Comparison of ENCODE assay signal across 26 mouse cellular contexts in genomic region chr8:57478406-57478805, GRCm38 (mm10). TPM values are rescaled to one million over a fixed set of nuclear protein-coding genes. Genes with fewer than 3 reads are reported as not detected.
DNase-seq lines count a peak whose midpoint lies in the region; ATAC-seq and TF ChIP-seq lines count a peak whose summit lies in the region.
"Had no signal": no experiment of that assay in that cellular context is flagged by ENCODE, and none has a peak within 500 bp of the region (broad histone marks: within the 10 kb centered on the region; RNA-seq: fewer than 3 reads in every experiment).

No protein-coding gene starts in this region.

- no peaks in the 10 kb centered on the region for H3K79me2 ChIP-seq in heart, adult 2 months (replicated peaks; ENCODE audit: control insufficient read depth, insufficient read depth, low read length)

- WGBS in heart, embryonic 13.5 days, result 41% methylated on average over 3 of the region's 3 CpGs
- 52% methylated on average over 3 of the region's 3 CpGs for WGBS in heart, embryonic 12.5 days
- 15% methylated on average over 3 of the region's 3 CpGs for WGBS in heart, postnatal 0 days
- WGBS in heart, adult 2 months, result 12% methylated on average over 3 of the region's 3 CpGs

- intact Hi-C loops in heart, adult 2 months (cut with DNase I), result no loop called here

- DNase-seq in heart, postnatal 0 days (ENCODE audit: low spot score), result peak; percentile 82
- DNase-seq in heart, adult 2 months, result no peak
- no peak for DNase-seq in lung, postnatal 14 days
- no peak for DNase-seq in cerebellum, postnatal 4 days (ENCODE audit: low spot score in 2 of 2)
- DNase-seq: adrenal gland, postnatal 14 days; cerebellum, adult 18-20 months; cerebellum, adult 9-11 months; cerebellum, postnatal 36 days; embryo, embryonic 11 days; gastrocnemius, postnatal 36 days; kidney, adult 18-20 months had no signal

- H3K27me3 ChIP-seq in heart, embryonic 13.5 days (replicated peaks), result no peaks in the 10 kb centered on the region
- H3K27me3 ChIP-seq in heart, embryonic 12.5 days (replicated peaks), result no peaks in the 10 kb centered on the region
- H3K27me3 ChIP-seq in heart, postnatal 0 days (ENCODE audit: control insufficient read depth, insufficient read depth, low read length), result no peaks in the 10 kb centered on the region
- H3K27me3 ChIP-seq in heart, adult 2 months (ENCODE audit: control insufficient read depth, insufficient read depth, low read length), result no peaks in the 10 kb centered on the region
- H3K27me3 ChIP-seq: CH12.LX; embryonic facial prominence, embryonic 15.5 days; forebrain, embryonic 15.5 days; intestine, embryonic 15.5 days; Patski had no signal

- no peak for TF ChIP-seq POLR2A in heart, adult 2 months (IDR thresholded peaks at IDR 0.05; ENCODE audit: insufficient read depth, low read depth, low read length)
- no peak for TF ChIP-seq POLR2A in bone marrow macrophage, adult 2 months (IDR thresholded peaks at IDR 0.05; ENCODE audit: borderline replicate concordance, low read depth, low read length)

- ATAC-seq in heart, embryonic 13.5 days (ENCODE audit: extremely low read depth, insufficient number of reproducible peaks, low FRiP score, low TSS enrichment), result no peak
- no peak for ATAC-seq in heart, embryonic 12.5 days (ENCODE audit: insufficient number of reproducible peaks, low FRiP score)
- peak; percentile 93 for ATAC-seq in heart, postnatal 0 days (ENCODE audit: insufficient read depth, low read depth)
- ATAC-seq: activated CD4-positive, CD25-positive, alpha-beta regulatory T cell, adult 4 months; forebrain, embryonic 15.5 days; intestine, embryonic 15.5 days; Patski had no signal

- peaks cover 18% of the 10 kb centered on the region for H3K4me1 ChIP-seq in heart, embryonic 13.5 days
- peaks cover 7% of the 10 kb centered on the region for H3K4me1 ChIP-seq in heart, embryonic 12.5 days (replicated peaks)
- 0 out of 2 replicates have a peak, but pooled peaks cover 12% of the 10 kb centered on the region for H3K4me1 ChIP-seq in heart, postnatal 0 days (ENCODE audit: control insufficient read depth, insufficient read depth)
- H3K4me1 ChIP-seq in heart, adult 2 months (ENCODE audit: control insufficient read depth, insufficient read depth, low read length), result no peaks in the 10 kb centered on the region; the same call in 1 of the 2 replicates
- peaks cover 28% of the 10 kb centered on the region for H3K4me1 ChIP-seq in bone marrow macrophage, adult 2 months (ENCODE audit: control insufficient read depth, insufficient read depth, low read length)
- H3K4me1 ChIP-seq: embryonic facial prominence, embryonic 15.5 days; forebrain, embryonic 10.5 days; forebrain, embryonic 15.5 days; hindbrain, embryonic 10.5 days; intestine, embryonic 15.5 days had no signal

- H3K4me3 ChIP-seq in heart, embryonic 13.5 days, result no peak overlapping the region
- H3K4me3 ChIP-seq in heart, embryonic 12.5 days, result no peak overlapping the region
- no peak overlapping the region for H3K4me3 ChIP-seq in heart, postnatal 0 days (ENCODE audit: low read depth, low read length)
- no peak overlapping the region for H3K4me3 ChIP-seq in heart, adult 2 months
- no peak overlapping the region for H3K4me3 ChIP-seq in bone marrow macrophage, adult 2 months (ENCODE audit: insufficient read depth, low read length)
- H3K4me3 ChIP-seq: embryonic facial prominence, embryonic 15.5 days; erythroblast, embryonic 14.5 days; forebrain, embryonic 10.5 days; forebrain, embryonic 15.5 days; hindbrain, embryonic 10.5 days; intestine, embryonic 15.5 days had no signal

- peak overlapping the region; percentile 32; the same call in 1 of the 2 replicates for H3K27ac ChIP-seq in heart, embryonic 13.5 days (replicated peaks)
- H3K27ac ChIP-seq in heart, embryonic 12.5 days (ENCODE audit: poor library complexity, severe bottlenecking), result no peak overlapping the region
- H3K27ac ChIP-seq in heart, postnatal 0 days (ENCODE audit: low read depth), result peak overlapping the region; percentile 75
- no peak overlapping the region for H3K27ac ChIP-seq in heart, adult 2 months
- H3K27ac ChIP-seq in bone marrow macrophage, adult 2 months (ENCODE audit: insufficient read depth, low read depth, low read length), result peak overlapping the region; percentile 44
- H3K27ac ChIP-seq: embryonic facial prominence, embryonic 15.5 days; forebrain, embryonic 10.5 days; forebrain, embryonic 15.5 days; hindbrain, embryonic 10.5 days; hindbrain, embryonic 14.5 days; intestine, embryonic 15.5 days had no signal

- H3K4me2 ChIP-seq in heart, embryonic 13.5 days, result no peak overlapping the region
- no peak overlapping the region for H3K4me2 ChIP-seq in heart, embryonic 12.5 days
- no peak overlapping the region for H3K4me2 ChIP-seq in heart, postnatal 0 days (ENCODE audit: low read depth, low read length)
- H3K4me2 ChIP-seq: embryonic facial prominence, embryonic 15.5 days; forebrain, embryonic 15.5 days; heart, embryonic 11.5 days; hindbrain, embryonic 14.5 days; intestine, embryonic 15.5 days had no signal

- peaks cover 20% of the 10 kb centered on the region for H3K36me3 ChIP-seq in heart, embryonic 13.5 days
- peaks cover 21% of the 10 kb centered on the region for H3K36me3 ChIP-seq in heart, embryonic 12.5 days
- H3K36me3 ChIP-seq in heart, postnatal 0 days (replicated peaks; ENCODE audit: control insufficient read depth, insufficient read depth, low read length), result peaks cover 17% of the 10 kb centered on the region
- no peaks in the 10 kb centered on the region for H3K36me3 ChIP-seq in heart, adult 2 months (ENCODE audit: control insufficient read depth, insufficient read depth, low read length)

- no peaks in the 10 kb centered on the region for H3K9me3 ChIP-seq in heart, embryonic 13.5 days
- no peaks in the 10 kb centered on the region for H3K9me3 ChIP-seq in heart, embryonic 12.5 days (replicated peaks)
- no peaks in the 10 kb centered on the region for H3K9me3 ChIP-seq in heart, postnatal 0 days (replicated peaks; ENCODE audit: control insufficient read depth, low read length)
- H3K9me3 ChIP-seq: embryonic facial prominence, embryonic 15.5 days; forebrain, embryonic 10.5 days; forebrain, embryonic 15.5 days; hindbrain, embryonic 10.5 days; intestine, embryonic 15.5 days had no signal

- peak; percentile 38; the same call in 1 of the 2 replicates for TF ChIP-seq EP300 in heart, postnatal 0 days (IDR thresholded peaks at IDR 0.05; ENCODE audit: low read depth)
- TF ChIP-seq EP300 in heart, adult 2 months (IDR thresholded peaks at IDR 0.05; ENCODE audit: insufficient read depth, low read depth, low read length), result no peak

- H3K9ac ChIP-seq in heart, embryonic 13.5 days, result no peak overlapping the region
- no peak overlapping the region for H3K9ac ChIP-seq in heart, embryonic 12.5 days
- no peak overlapping the region for H3K9ac ChIP-seq in heart, postnatal 0 days (replicated peaks; ENCODE audit: low read depth, low read length)
- H3K9ac ChIP-seq in heart, adult 2 months (ENCODE audit: low read depth, low read length), result no peak overlapping the region
- H3K9ac ChIP-seq: embryonic facial prominence, embryonic 15.5 days; forebrain, embryonic 15.5 days; hindbrain, embryonic 14.5 days; intestine, embryonic 15.5 days had no signal

- TF ChIP-seq CTCF in heart, postnatal 0 days (IDR thresholded peaks at IDR 0.05; ENCODE audit: low read depth), result no peak
- TF ChIP-seq CTCF in heart, adult 2 months (IDR thresholded peaks at IDR 0.05), result no peak
- no peak for TF ChIP-seq CTCF in bone marrow macrophage, adult 2 months (IDR thresholded peaks at IDR 0.05; ENCODE audit: low read depth, low read length)

RNA-seq across cellular contexts. Expression of gene Sap30, which starts 9.3 kb away (rescaled TPM):
- 45.8 and 47.5 TPM in 2 replicates for polyA plus RNA-seq in heart, embryonic 13.5 days (2015; fragmentation: Nextera tagmentation; extraction: Ambion mirVana)
- polyA plus RNA-seq in heart, embryonic 12.5 days (2016; fragmentation: Nextera tagmentation; extraction: Ambion mirVana), result 61.0 and 66.5 TPM in 2 replicates
- total RNA-seq in heart, postnatal 0 days (2014; rRNA removed; ENCODE audit: low replicate concordance), result 57.2 and 106 TPM in 2 replicates
- polyA plus RNA-seq in heart, postnatal 0 days (2015; fragmentation: Nextera tagmentation; extraction: Ambion mirVana), result 36.7 and 37.7 TPM in 2 replicates
- 10 to 100 TPM; 11.6 to 13.8 TPM for total RNA-seq in heart, adult 2 months (2021)
- 5.1 and 6.9 TPM in 2 replicates for polyA plus RNA-seq in heart, adult 2 months (2012; rRNA removed)
- polyA plus RNA-seq in bone marrow macrophage, adult 2 months (2012; ENCODE audit: insufficient read depth, insufficient read length, missing spikeins), result 47.8 and 50.9 TPM in 2 replicates

RNA-seq across cellular contexts. Expression of gene Scrg1, which starts 22.7 kb away (rescaled TPM):
- 1.3 and 1.4 TPM in 2 replicates for polyA plus RNA-seq in heart, embryonic 13.5 days (2015; fragmentation: Nextera tagmentation; extraction: Ambion mirVana)
- polyA plus RNA-seq in heart, embryonic 12.5 days (2016; fragmentation: Nextera tagmentation; extraction: Ambion mirVana), result 0.58 and 1.6 TPM in 2 replicates
- total RNA-seq in heart, postnatal 0 days (2014; rRNA removed; ENCODE audit: low replicate concordance), result not detected in 2 replicates
- 0.40 and 0.47 TPM in 2 replicates for polyA plus RNA-seq in heart, postnatal 0 days (2015; fragmentation: Nextera tagmentation; extraction: Ambion mirVana)
- not detected for total RNA-seq in heart, adult 2 months (2021)
- 0.29 TPM in 1 of 2 replicates, not detected in the other for polyA plus RNA-seq in heart, adult 2 months (2012; rRNA removed)
- polyA plus RNA-seq in bone marrow macrophage, adult 2 months (2012; ENCODE audit: insufficient read depth, insufficient read length, missing spikeins), result not detected in 2 replicates
- total RNA-seq: CH12.LX; gastrocnemius, adult 8-10 months; gastrocnemius, postnatal 36 days had no signal
- polyA plus RNA-seq: activated CD4-positive, CD25-positive, alpha-beta regulatory T cell, adult 4 months; erythroblast, embryonic 14.5 days; forebrain, embryonic 10.5 days; Patski had no signal

RNA-seq across cellular contexts. Expression of gene Hmgb2, which starts 33.3 kb away (rescaled TPM):
- 221 and 261 TPM in 2 replicates for polyA plus RNA-seq in heart, embryonic 13.5 days (2015; fragmentation: Nextera tagmentation; extraction: Ambion mirVana)
- polyA plus RNA-seq in heart, embryonic 12.5 days (2016; fragmentation: Nextera tagmentation; extraction: Ambion mirVana), result 346 and 354 TPM in 2 replicates
- 22.1 and 25.6 TPM in 2 replicates for total RNA-seq in heart, postnatal 0 days (2014; rRNA removed; ENCODE audit: low replicate concordance)
- polyA plus RNA-seq in heart, postnatal 0 days (2015; fragmentation: Nextera tagmentation; extraction: Ambion mirVana), result 123 and 145 TPM in 2 replicates
- 1 to 10 TPM; 9.1 to 9.2 TPM for total RNA-seq in heart, adult 2 months (2021)
- 1.1 and 1.7 TPM in 2 replicates for polyA plus RNA-seq in heart, adult 2 months (2012; rRNA removed)
- 55.6 and 95.1 TPM in 2 replicates for polyA plus RNA-seq in bone marrow macrophage, adult 2 months (2012; ENCODE audit: insufficient read depth, insufficient read length, missing spikeins)

Comparison
In these comparisons a context has a peak if more than half of its experiments do, and no peak if none do; other contexts are left out.
1. H3K27ac ChIP-seq: peak in heart, embryonic 13.5 days (single experiment), heart, postnatal 0 days (single experiment) and bone marrow macrophage, adult 2 months (single experiment); none in heart, embryonic 12.5 days (single experiment) and heart, adult 2 months (single experiment).
2. RNA of gene Hmgb2, which starts 33.3 kb away (polyA plus RNA-seq): 346 to 354 TPM in heart, embryonic 12.5 days, 221 to 261 TPM in heart, embryonic 13.5 days, 123 to 145 TPM in heart, postnatal 0 days and 55.6 to 95.1 TPM in bone marrow macrophage, adult 2 months; 1.1 to 1.7 TPM in heart, adult 2 months; every median in the first group is over 10 times any median in the second.